Mouse (Mus musculus): ENCODE measurements around the gene Cd180. TPM values are rescaled to one million over a fixed set of nuclear protein-coding genes. Genes with fewer than 3 reads are reported as not detected.

The Cd180 gene
- polyA plus RNA-seq (2012; ENCODE audit: insufficient read depth, insufficient read length, missing spikeins) = 231 and 258 TPM in 2 replicates

DNA sequence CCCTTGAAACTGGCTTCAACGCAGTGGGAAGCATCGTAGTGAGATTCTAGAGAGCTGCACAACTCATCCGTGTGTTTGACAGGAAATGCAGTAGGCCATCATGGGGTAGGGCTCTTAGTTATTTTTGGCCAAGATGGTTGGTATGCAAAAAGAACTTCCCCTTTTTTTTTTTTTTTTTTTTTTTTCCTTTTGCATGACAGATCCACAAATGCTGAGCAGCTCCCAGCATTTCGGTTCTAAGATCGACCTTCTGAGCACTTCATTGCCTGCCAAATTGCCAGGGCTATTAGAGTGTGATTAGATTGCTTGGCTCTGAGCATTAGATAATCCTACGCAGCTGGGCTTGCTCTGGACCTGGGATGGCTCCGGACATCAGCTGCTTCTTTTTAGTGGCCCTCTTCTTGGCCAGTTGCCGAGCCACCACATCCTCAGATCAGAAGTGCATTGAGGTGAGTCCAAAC lies at the start of gene Cd180:
Gene Cd180, plus strand, starts transcription at position 218 of the 461 bp plus-strand sequence.
- H3K4me1 ChIP-seq (ENCODE audit: control insufficient read depth, insufficient read depth, low read length) = peaks cover 48% of the 10 kb centered on the region
- H3K27ac ChIP-seq (ENCODE audit: insufficient read depth, low read depth, low read length) = peak within 1 kb of the TSS; percentile 99
- TF ChIP-seq CTCF (IDR thresholded peaks at IDR 0.05; ENCODE audit: low read depth, low read length) = no peak
- TF ChIP-seq POLR2A (IDR thresholded peaks at IDR 0.05; ENCODE audit: borderline replicate concordance, low read depth, low read length) = no peak
- peak within 1 kb of the TSS; percentile 86 for H3K4me3 ChIP-seq (ENCODE audit: insufficient read depth, low read length)

DNA sequence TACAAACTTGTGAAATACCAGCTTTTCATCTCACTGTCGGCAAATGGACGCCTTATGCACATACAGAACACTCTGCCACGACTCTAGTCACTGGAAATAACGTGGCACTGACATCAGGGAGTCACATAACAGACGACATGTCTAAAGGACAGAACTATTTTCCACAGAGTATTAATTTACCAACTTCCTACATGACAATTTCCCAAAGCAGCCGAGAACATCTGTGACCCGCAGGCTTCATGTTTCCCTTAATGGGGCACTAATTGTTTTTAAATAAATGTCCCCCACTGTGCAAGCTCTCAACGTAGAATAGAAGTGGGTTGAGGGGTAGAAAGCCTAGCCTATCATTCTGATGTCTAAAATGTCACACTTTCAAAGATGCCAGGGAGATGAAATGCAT lies 49.0 kb upstream of the Cd180 start:
- Histone ChIP-seq H3K27ac (ENCODE audit: insufficient read depth, low read depth, low read length) (no peak overlapping the region), H3K4me1 (ENCODE audit: control insufficient read depth, insufficient read depth, low read length) (peaks cover 5% of the 10 kb centered on the region; the same call in 1 of the 2 replicates), H3K4me3 (ENCODE audit: insufficient read depth, low read length) (no peak overlapping the region)
- no peak for TF ChIP-seq POLR2A (IDR thresholded peaks at IDR 0.05; ENCODE audit: borderline replicate concordance, low read depth, low read length)
- no peak for TF ChIP-seq CTCF (IDR thresholded peaks at IDR 0.05; ENCODE audit: low read depth, low read length)

DNA sequence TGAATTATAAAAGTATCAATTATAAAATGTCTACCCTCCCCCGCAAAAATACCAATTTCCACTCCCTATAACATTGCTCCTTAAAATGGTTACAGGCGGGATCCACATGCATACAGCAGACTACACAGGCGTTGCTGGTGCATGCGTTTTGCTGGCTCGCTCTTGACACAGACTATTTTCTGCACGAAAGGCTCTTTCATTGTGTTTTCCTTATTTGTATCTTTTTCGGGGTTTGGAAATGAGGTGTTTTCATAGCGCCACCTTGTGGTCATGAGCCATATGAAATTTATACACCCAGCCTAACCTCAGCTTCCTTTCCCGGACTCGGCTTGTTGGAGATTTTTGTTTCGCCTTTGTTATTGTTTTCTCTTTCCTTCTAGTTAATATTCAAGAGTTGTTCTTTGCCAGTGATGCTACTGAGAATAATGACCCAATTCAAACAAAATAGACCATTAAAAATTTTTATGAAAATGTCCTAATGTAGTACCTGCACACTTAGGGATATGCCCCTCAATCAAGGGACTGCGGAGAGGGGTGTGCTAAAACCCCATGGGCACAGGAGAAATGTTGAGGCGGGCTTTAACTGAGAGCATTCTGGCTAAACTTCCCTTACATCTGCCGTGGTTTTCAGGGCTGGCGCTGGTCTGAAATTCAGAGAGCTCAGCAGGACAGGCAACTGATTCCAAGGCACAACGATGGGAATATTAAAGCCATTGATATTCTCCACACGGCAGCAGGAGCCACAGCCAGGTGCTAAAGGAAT lies 48.4 kb upstream of the Cd180 start:
- TF ChIP-seq POLR2A (IDR thresholded peaks at IDR 0.05; ENCODE audit: borderline replicate concordance, low read depth, low read length) (no peak), CTCF (IDR thresholded peaks at IDR 0.05; ENCODE audit: low read depth, low read length) (no peak; the same call in 1 of the 2 replicates)
- peaks cover 5% of the 10 kb centered on the region; the same call in 1 of the 2 replicates for H3K4me1 ChIP-seq (ENCODE audit: control insufficient read depth, insufficient read depth, low read length)
- no peak overlapping the region for H3K27ac ChIP-seq (ENCODE audit: insufficient read depth, low read depth, low read length)
- no peak overlapping the region for H3K4me3 ChIP-seq (ENCODE audit: insufficient read depth, low read length)

DNA sequence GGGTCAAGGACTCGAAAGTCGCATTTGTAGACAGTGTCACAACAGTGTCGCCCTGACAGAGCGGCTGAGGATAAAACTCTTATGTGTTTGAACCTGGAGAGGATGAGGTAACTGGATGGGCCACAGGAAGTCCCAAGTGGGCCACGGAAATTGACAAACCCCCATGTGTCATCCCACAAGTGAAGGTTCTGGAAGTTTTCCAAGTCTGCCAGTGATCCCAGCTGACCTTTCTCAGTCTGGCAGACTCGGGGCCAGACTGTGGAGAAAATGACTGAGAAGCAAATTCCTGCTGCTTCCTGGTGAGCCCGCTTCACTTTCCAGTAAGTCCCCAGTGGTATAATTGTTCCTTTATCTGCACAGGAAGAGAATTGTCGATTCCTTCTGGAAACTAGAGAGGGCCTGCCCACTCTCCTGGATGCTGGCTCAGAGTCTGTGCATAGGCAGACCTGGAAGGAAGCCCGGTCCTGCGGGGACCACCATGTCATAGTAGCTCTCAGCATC lies 47.0 kb upstream of the Cd180 start:
- Histone ChIP-seq H3K4me1 (ENCODE audit: control insufficient read depth, insufficient read depth, low read length) (peaks cover 5% of the 10 kb centered on the region; the same call in 1 of the 2 replicates), H3K27ac (ENCODE audit: insufficient read depth, low read depth, low read length) (no peak overlapping the region), H3K4me3 (ENCODE audit: insufficient read depth, low read length) (no peak overlapping the region)
- TF ChIP-seq CTCF (IDR thresholded peaks at IDR 0.05; ENCODE audit: low read depth, low read length) (no peak), POLR2A (IDR thresholded peaks at IDR 0.05; ENCODE audit: borderline replicate concordance, low read depth, low read length) (no peak)

DNA sequence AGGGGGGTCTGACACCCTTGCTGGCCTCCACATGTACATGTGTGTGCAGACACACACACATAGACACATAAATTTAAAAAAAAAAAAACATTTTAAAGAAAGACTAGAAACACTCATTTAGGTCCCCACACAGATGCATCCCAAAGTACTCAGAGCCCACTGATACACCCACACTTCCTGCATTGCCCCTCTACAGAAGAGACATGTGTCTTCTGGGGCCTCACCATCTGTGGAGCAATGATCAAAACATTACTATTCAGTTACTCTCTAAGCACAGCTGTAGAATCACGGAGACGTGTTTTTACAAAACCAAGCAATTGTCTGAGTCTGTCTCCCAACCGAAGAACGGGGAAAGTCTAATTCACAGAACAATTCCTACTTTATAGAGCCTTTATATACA lies 45.8 kb upstream of the Cd180 start:
- Histone ChIP-seq H3K4me3 (ENCODE audit: insufficient read depth, low read length) (no peak overlapping the region), H3K4me1 (ENCODE audit: control insufficient read depth, insufficient read depth, low read length) (peaks cover 5% of the 10 kb centered on the region; the same call in 1 of the 2 replicates), H3K27ac (ENCODE audit: insufficient read depth, low read depth, low read length) (no peak overlapping the region)
- TF ChIP-seq CTCF (IDR thresholded peaks at IDR 0.05; ENCODE audit: low read depth, low read length) = no peak
- no peak for TF ChIP-seq POLR2A (IDR thresholded peaks at IDR 0.05; ENCODE audit: borderline replicate concordance, low read depth, low read length)

DNA sequence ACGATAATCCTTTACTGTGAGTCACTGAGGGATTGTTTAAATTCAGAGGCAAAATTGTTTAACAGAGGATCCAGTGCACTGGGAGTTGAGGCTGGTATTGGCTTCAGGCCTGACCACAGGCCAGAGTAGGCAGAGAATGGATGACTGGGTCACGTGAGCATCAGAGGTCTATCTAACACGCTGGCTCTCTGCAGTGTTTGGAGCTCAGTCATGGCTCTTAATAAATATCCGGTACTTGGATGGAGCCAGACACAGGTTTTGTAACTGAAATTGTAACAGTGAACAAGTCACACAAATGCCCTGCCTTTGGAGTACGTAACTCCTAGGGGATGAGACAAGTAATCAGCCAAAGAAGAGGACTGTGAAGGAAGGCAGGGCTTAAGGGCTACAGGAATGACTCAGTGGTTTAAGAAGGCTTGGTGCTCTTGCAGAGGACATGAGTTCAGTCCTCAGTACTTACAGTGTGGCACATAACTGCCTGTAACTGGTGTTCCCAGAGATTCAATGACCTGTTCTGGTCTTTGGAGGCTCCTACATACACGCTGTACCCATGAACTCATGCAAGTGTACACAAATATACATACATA lies 41.0 kb upstream of the Cd180 start:
- TF ChIP-seq CTCF (IDR thresholded peaks at IDR 0.05; ENCODE audit: low read depth, low read length) (no peak), POLR2A (IDR thresholded peaks at IDR 0.05; ENCODE audit: borderline replicate concordance, low read depth, low read length) (no peak)
- Histone ChIP-seq H3K4me1 (ENCODE audit: control insufficient read depth, insufficient read depth, low read length) (peaks cover 2% of the 10 kb centered on the region; the same call in 1 of the 2 replicates), H3K27ac (ENCODE audit: insufficient read depth, low read depth, low read length) (no peak overlapping the region), H3K4me3 (ENCODE audit: insufficient read depth, low read length) (no peak overlapping the region)

DNA sequence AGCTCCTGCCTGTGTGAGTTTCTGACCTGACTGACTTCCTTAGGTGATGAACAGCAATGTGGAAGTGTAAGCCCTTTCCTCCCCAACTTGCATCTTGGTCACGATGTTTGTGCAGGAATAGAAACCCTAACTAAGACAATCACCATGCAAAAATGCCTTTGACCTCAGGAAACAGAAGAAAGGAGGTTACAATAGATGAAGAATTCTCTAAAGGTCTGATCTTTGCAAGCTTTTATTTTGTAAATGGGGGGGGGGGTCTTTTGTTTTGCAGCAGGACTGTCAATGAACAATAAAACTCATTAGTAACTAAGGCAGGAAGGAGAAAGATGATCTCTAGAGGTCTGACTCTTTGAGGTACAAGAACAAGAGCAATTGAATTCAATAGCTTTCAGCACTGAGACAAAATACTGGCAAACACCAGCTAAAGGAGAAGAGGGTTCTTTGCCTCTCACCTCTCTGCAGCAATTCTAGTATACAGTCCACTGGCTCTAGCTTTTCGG lies 38.2 kb upstream of the Cd180 start:
- TF ChIP-seq CTCF (IDR thresholded peaks at IDR 0.05; ENCODE audit: low read depth, low read length) = no peak
- no peak for TF ChIP-seq POLR2A (IDR thresholded peaks at IDR 0.05; ENCODE audit: borderline replicate concordance, low read depth, low read length)
- no peak overlapping the region for H3K27ac ChIP-seq (ENCODE audit: insufficient read depth, low read depth, low read length)
- no peak overlapping the region for H3K4me3 ChIP-seq (ENCODE audit: insufficient read depth, low read length)
- H3K4me1 ChIP-seq (ENCODE audit: control insufficient read depth, insufficient read depth, low read length) = peaks cover 10% of the 10 kb centered on the region

DNA sequence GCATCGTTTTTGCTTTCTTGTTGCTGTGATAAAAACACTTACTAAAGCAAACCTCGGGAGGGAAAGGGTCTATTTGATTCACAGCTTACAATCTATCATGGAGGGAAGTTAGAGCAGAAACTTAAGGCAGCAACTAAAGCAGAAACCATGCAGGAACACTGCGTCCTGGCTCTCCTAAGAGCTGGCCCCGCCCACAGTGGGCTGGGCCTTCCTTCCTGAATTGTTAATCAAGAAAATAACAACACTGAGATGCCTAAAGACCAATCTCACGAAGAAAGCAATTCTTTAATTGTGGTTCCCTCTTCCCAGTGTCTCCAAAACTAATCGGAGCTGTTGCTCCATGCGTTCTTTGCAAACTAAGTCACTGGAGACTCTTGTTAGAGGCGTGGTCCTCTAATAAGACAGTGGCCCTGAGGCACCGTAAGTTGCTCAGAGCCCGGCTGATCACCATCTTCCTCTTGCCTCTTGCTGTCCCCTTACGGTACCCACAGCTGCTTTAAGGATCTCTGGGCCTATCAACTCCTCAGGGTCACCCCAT lies 37.1 kb upstream of the Cd180 start:
- TF ChIP-seq CTCF (IDR thresholded peaks at IDR 0.05; ENCODE audit: low read depth, low read length) (no peak), POLR2A (IDR thresholded peaks at IDR 0.05; ENCODE audit: borderline replicate concordance, low read depth, low read length) (no peak)
- Histone ChIP-seq H3K4me1 (ENCODE audit: control insufficient read depth, insufficient read depth, low read length) (peaks cover 10% of the 10 kb centered on the region), H3K27ac (ENCODE audit: insufficient read depth, low read depth, low read length) (no peak overlapping the region), H3K4me3 (ENCODE audit: insufficient read depth, low read length) (no peak overlapping the region)

DNA sequence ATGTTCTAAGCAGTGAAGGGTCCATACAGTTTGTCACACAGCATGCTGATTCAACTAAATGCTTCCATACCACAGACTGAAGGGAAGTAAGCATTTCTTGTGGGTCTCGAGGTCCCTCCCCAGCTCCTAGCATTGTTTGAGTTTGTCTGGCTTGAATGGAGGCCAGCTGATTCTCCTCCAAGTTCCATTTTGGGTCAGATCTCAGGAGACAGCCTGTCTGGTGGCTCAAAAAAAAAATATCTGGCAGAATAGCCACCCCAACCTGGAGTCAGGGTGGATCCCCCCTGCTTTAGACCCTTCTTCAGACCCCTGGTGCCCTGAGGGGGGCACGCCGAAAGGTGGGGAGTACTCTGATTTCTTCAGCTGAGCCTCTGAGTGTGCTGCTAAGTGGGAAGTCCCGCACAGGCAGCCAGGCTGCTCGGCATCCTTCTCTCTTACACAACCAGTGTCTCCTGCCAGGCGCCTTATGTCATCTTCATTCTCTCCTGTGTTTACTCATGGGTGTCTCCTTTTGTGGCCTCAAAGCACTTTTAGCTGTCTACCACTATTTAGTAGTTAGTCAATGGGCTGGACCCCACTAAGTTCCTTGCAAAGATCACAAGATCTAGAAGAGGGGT lies 35.0 kb upstream of the Cd180 start:
- TF ChIP-seq CTCF (IDR thresholded peaks at IDR 0.05; ENCODE audit: low read depth, low read length) = no peak
- no peak for TF ChIP-seq POLR2A (IDR thresholded peaks at IDR 0.05; ENCODE audit: borderline replicate concordance, low read depth, low read length)
- no peak overlapping the region for H3K4me3 ChIP-seq (ENCODE audit: insufficient read depth, low read length)
- no peak overlapping the region for H3K27ac ChIP-seq (ENCODE audit: insufficient read depth, low read depth, low read length)
- H3K4me1 ChIP-seq (ENCODE audit: control insufficient read depth, insufficient read depth, low read length) = peaks cover 12% of the 10 kb centered on the region
